Mouse (Mus musculus) CH12.LX (cell line): ENCODE data around the gene Astn2.

Experiments used
- BHLHE40 ChIP-seq: IDR thresholded peaks from 2 replicates; pipeline ENCODE4 v1.6.1; 2011; ENCODE audit warnings: mild to moderate bottlenecking, low read depth, low read length, improper control_type of control experiment
- EP300 ChIP-seq: IDR thresholded peaks from 2 replicates; pipeline ENCODE4 v1.6.1; 2011; ENCODE audit warnings: low read length, improper control_type of control experiment
- RAD21 ChIP-seq: IDR thresholded peaks from 2 replicates; pipeline ENCODE4 v1.6.1; 2011; ENCODE audit warnings: low read depth, mild to moderate bottlenecking, low read length, improper control_type of control experiment, moderate library complexity
- SIN3A ChIP-seq: IDR thresholded peaks from 2 replicates; pipeline ENCODE4 v1.6.1; 2012; ENCODE audit warnings: low read length, improper control_type of control experiment, inconsistent platforms
- SMC3 ChIP-seq: IDR thresholded peaks from 2 replicates; pipeline ENCODE4 v1.6.1; 2011; ENCODE audit warnings: low read depth, low read length, improper control_type of control experiment
- UBTF ChIP-seq: IDR thresholded peaks from 2 replicates; pipeline ENCODE4 v1.6.1; 2012; ENCODE audit warnings: low read depth, mild to moderate bottlenecking, inconsistent platforms, low read length, improper control_type of control experiment, moderate library complexity

DNA sequence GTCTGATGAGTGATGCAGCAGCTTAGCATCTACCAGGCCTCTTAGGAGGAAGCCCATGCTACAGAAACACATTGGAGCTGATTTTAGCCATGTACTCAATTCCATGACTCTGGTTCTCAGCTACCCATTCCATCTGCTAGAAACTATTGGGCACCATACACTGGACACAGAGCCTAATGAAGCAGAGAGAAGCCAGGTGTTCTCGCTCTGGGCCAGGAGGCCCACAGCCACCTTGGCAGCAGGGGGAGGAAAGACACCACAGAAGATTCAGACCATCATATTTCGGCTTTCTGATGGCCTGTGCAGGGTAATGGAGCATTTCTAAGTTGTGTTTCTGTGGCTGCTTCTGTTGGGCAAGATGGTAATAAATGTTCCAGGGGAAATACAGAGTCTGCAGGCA lies 290.2 kb downstream of the Astn2 start:
- TF ChIP-seq EP300: no peak
- TF ChIP-seq SIN3A: no peak
- no peak for TF ChIP-seq RAD21
- TF ChIP-seq BHLHE40: no peak
- no peak for TF ChIP-seq SMC3
- no peak for TF ChIP-seq UBTF
